Mouse (Mus musculus) embryo, embryonic 9.5 days (tissue): Measurements from ENCODE around the gene Ssh2.
A peak's percentile ranks its signal among the peaks of the same experiment; 100 is the strongest.

ENCODE experiments used
- DNase-seq: peaks from one replicate; pipeline ENCODE4 v3.0.0-alpha.2; 2017; ENCODE audit errors: extremely low spot score

Gene Ssh2

GRCm38 (mm10) chr11:77491502-77492291 is 275.6 kb downstream of the Ssh2 start:
- DNase-seq: no peak

- DNase-seq: peak; percentile 48
Measured at GRCm38 (mm10) chr11:77492311-77492871, 276.3 kb downstream of the Ssh2 start.

GRCm38 (mm10) chr11:77492911-77493332 is 276.8 kb downstream of the Ssh2 start:
- peak; percentile 89 for DNase-seq

GRCm38 (mm10) chr11:77493512-77494343 is 277.6 kb downstream of the Ssh2 start, which contains the start of gene Git1:
TSS of gene Git1 (plus strand) at chr11:77493562.
- DNase-seq: peak; percentile 50

GRCm38 (mm10) chr11:77494344-77494676 is 278.2 kb downstream of the Ssh2 start:
- no peak for DNase-seq

GRCm38 (mm10) chr11:77494782-77495181 is 278.7 kb downstream of the Ssh2 start:
- DNase-seq: no peak

- no peak for DNase-seq
Measured at GRCm38 (mm10) chr11:77495507-77495906, 279.4 kb downstream of the Ssh2 start.

- peak; percentile 91 for DNase-seq
Measured at GRCm38 (mm10) chr11:77497341-77497756, 281.3 kb downstream of the Ssh2 start.

- no peak for DNase-seq
Measured at GRCm38 (mm10) chr11:77497851-77498250, 281.8 kb downstream of the Ssh2 start.

GRCm38 (mm10) chr11:77498261-77499139 is 282.4 kb downstream of the Ssh2 start:
- DNase-seq: peak; percentile 63

- DNase-seq: no peak
Measured at GRCm38 (mm10) chr11:77499354-77499753, 283.3 kb downstream of the Ssh2 start.

- no peak for DNase-seq
Measured at GRCm38 (mm10) chr11:77500361-77501325, 284.6 kb downstream of the Ssh2 start.

- peak; percentile 56 for DNase-seq
Measured at GRCm38 (mm10) chr11:77501392-77501791, 285.3 kb downstream of the Ssh2 start.

- no peak for DNase-seq
Measured at GRCm38 (mm10) chr11:77501971-77502370, 285.9 kb downstream of the Ssh2 start.

GRCm38 (mm10) chr11:77502481-77502880 is 286.4 kb downstream of the Ssh2 start:
- DNase-seq: no peak

- DNase-seq: no peak
Measured at GRCm38 (mm10) chr11:77503511-77503910, 287.4 kb downstream of the Ssh2 start.

GRCm38 (mm10) chr11:77504377-77504776 is 288.3 kb downstream of the Ssh2 start:
- DNase-seq: no peak

- DNase-seq: no peak
Measured at GRCm38 (mm10) chr11:77505291-77505980, 289.3 kb downstream of the Ssh2 start.

GRCm38 (mm10) chr11:77506273-77506672 is 290.2 kb downstream of the Ssh2 start:
- DNase-seq: no peak

GRCm38 (mm10) chr11:77506941-77507340 is 290.9 kb downstream of the Ssh2 start:
- DNase-seq: no peak
